Mouse (Mus musculus) CH12.LX (cell line): ENCODE results near the gene Cfap20. TPM values are rescaled to one million over a fixed set of nuclear protein-coding genes. Genes with fewer than 3 reads are reported as not detected.

Source experiments
- DNase-seq: peaks from one replicate; pipeline ENCODE4 v3.0.0-alpha.2; 2013; ENCODE audit errors: extremely low read depth
- H3K27ac ChIP-seq: 2 replicates; pipeline ENCODE4 v1.5.1; 2012; ENCODE audit warnings: low read depth, mild to moderate bottlenecking, control low read depth, moderate library complexity; ENCODE audit not compliant: insufficient read depth
- H3K27me3 ChIP-seq: replicated peaks from 2 replicates; pipeline ENCODE3; 2012; ENCODE audit warnings: inconsistent platforms
- H3K36me3 ChIP-seq, 2 experiments: replicated peaks in 1 of 2; 2 replicates each; pipeline versions ENCODE3 to v1.6.1; 2012; ENCODE audit warnings: inconsistent platforms in 1 of 2, low read length in 1 of 2, mild to moderate bottlenecking in 1 of 2, mixed read lengths in 1 of 2, moderate library complexity in 1 of 2; ENCODE audit not compliant: control insufficient read depth in 1 of 2, insufficient read depth in 1 of 2
- H3K4me1 ChIP-seq, 2 experiments: 2 replicates each; pipeline ENCODE4 v1.6.1; 2012; ENCODE audit warnings: inconsistent platforms in 1 of 2, moderate library complexity in 1 of 2; ENCODE audit not compliant: insufficient read depth in 2 of 2, control insufficient read depth in 1 of 2
- H3K4me2 ChIP-seq: 2 replicates; pipeline ENCODE4 v1.6.1; 2012; ENCODE audit warnings: low read depth, mild to moderate bottlenecking, control low read depth; ENCODE audit not compliant: poor library complexity, insufficient read depth, severe bottlenecking
- H3K4me3 ChIP-seq, 3 experiments: fragments of 150-350 bp in 1 of 3; sonication (generic) in 1 of 3; replicated peaks in 1 of 3; 2 replicates each; pipeline versions ENCODE3 to v1.5.1; 2011 to 2012; ENCODE audit warnings: low read depth in 2 of 3, low read length in 2 of 3, mild to moderate bottlenecking in 2 of 3, moderate library complexity in 2 of 3, control low read depth in 1 of 3, improper control_type of control experiment in 1 of 3, inconsistent platforms in 1 of 3, mixed read lengths in 1 of 3; ENCODE audit not compliant: poor library complexity in 1 of 3
- H3K79me2 ChIP-seq: replicated peaks from 2 replicates; pipeline ENCODE4 v1.6.1; 2012; ENCODE audit warnings: mild to moderate bottlenecking, moderate library complexity; ENCODE audit not compliant: control insufficient read depth, poor library complexity, insufficient read depth, severe bottlenecking; ENCODE audit errors: extremely low read depth
- H3K9ac ChIP-seq: 2 replicates; pipeline ENCODE4 v1.6.1; 2012; ENCODE audit warnings: low read depth, mild to moderate bottlenecking, control low read depth, moderate library complexity; ENCODE audit not compliant: insufficient read depth
- H3K9me3 ChIP-seq: replicated peaks from 2 replicates; pipeline ENCODE3; 2012; ENCODE audit warnings: low read length, inconsistent platforms, mixed read lengths
- BHLHE40 ChIP-seq: IDR thresholded peaks from 2 replicates; pipeline ENCODE4 v1.6.1; 2011; ENCODE audit warnings: mild to moderate bottlenecking, low read depth, low read length, improper control_type of control experiment
- E2F4 ChIP-seq: IDR thresholded peaks from 2 replicates; pipeline ENCODE4 v1.6.1; 2011; ENCODE audit warnings: low read depth, low read length, improper control_type of control experiment; ENCODE audit not compliant: insufficient replicate concordance
- GABPA ChIP-seq: IDR thresholded peaks from 2 replicates; pipeline ENCODE4 v1.6.1; 2012; ENCODE audit warnings: low read depth, low read length, improper control_type of control experiment, inconsistent platforms; ENCODE audit not compliant: insufficient replicate concordance
- JUN ChIP-seq: IDR thresholded peaks from 2 replicates; pipeline ENCODE4 v1.6.1; 2011; ENCODE audit warnings: low read depth, mild to moderate bottlenecking, low read length, improper control_type of control experiment, moderate library complexity; ENCODE audit not compliant: insufficient read depth
- KAT2A ChIP-seq: IDR thresholded peaks from 2 replicates; pipeline ENCODE4 v1.6.1; 2012; ENCODE audit warnings: low read length, improper control_type of control experiment, inconsistent platforms; ENCODE audit not compliant: insufficient replicate concordance
- MAZ ChIP-seq: IDR thresholded peaks from 2 replicates; pipeline ENCODE4 v1.6.1; 2012; ENCODE audit warnings: low read depth, mild to moderate bottlenecking, inconsistent platforms, low read length, improper control_type of control experiment, moderate library complexity
- MEF2A ChIP-seq: IDR thresholded peaks from 2 replicates; pipeline ENCODE4 v1.6.1; 2014; ENCODE audit warnings: low read depth, mild to moderate bottlenecking, inconsistent platforms, low read length, improper control_type of control experiment, borderline replicate concordance
- PAX5 ChIP-seq: IDR thresholded peaks from 2 replicates; pipeline ENCODE4 v1.6.1; 2012; ENCODE audit warnings: low read length, inconsistent platforms, mixed read lengths
- POLR2AphosphoS2 ChIP-seq: IDR thresholded peaks from 2 replicates; pipeline ENCODE4 v1.6.1; 2011; ENCODE audit warnings: low read depth, low read length, improper control_type of control experiment
- RAD21 ChIP-seq: IDR thresholded peaks from 2 replicates; pipeline ENCODE4 v1.6.1; 2011; ENCODE audit warnings: low read depth, mild to moderate bottlenecking, low read length, improper control_type of control experiment, moderate library complexity
- SIN3A ChIP-seq: IDR thresholded peaks from 2 replicates; pipeline ENCODE4 v1.6.1; 2012; ENCODE audit warnings: low read length, improper control_type of control experiment, inconsistent platforms
- TCF12 ChIP-seq: IDR thresholded peaks from 2 replicates; pipeline ENCODE4 v1.6.1; 2014; ENCODE audit warnings: low read depth, mild to moderate bottlenecking, inconsistent platforms, low read length, improper control_type of control experiment
- UBTF ChIP-seq: IDR thresholded peaks from 2 replicates; pipeline ENCODE4 v1.6.1; 2012; ENCODE audit warnings: low read depth, mild to moderate bottlenecking, inconsistent platforms, low read length, improper control_type of control experiment, moderate library complexity
- USF1 ChIP-seq: IDR thresholded peaks from 2 replicates; pipeline ENCODE4 v1.6.1; 2014; ENCODE audit warnings: low read depth, mild to moderate bottlenecking, inconsistent platforms, low read length, improper control_type of control experiment
- USF2 ChIP-seq: conservative IDR thresholded peaks from 2 replicates; pipeline ENCODE4 v1.6.1; 2011; ENCODE audit warnings: low read depth, low read length, improper control_type of control experiment
- ZC3H11A ChIP-seq: IDR thresholded peaks from 2 replicates; pipeline ENCODE4 v1.6.1; 2012; ENCODE audit warnings: low read depth, mild to moderate bottlenecking, inconsistent platforms, low read length, improper control_type of control experiment
- ZKSCAN1 ChIP-seq: IDR thresholded peaks from 2 replicates; pipeline ENCODE4 v1.6.1; 2012; ENCODE audit warnings: low read depth, inconsistent platforms, low read length, improper control_type of control experiment, borderline replicate concordance
- ZMIZ1 ChIP-seq: IDR thresholded peaks from 2 replicates; pipeline ENCODE4 v1.6.1; 2012; ENCODE audit warnings: low read depth, mild to moderate bottlenecking, inconsistent platforms, low read length, improper control_type of control experiment
- ZNF384 ChIP-seq: IDR thresholded peaks from 2 replicates; pipeline ENCODE4 v1.6.1; 2012; ENCODE audit warnings: low read depth, low read length, improper control_type of control experiment, inconsistent platforms
- dilution Hi-C: fragments of 300-500 bp; cut with MboI; formaldehyde crosslinking; loops from 2 replicates; pipeline ENCODE4 v1.14.3; 2020; ENCODE audit warnings: low sequenced_read_pairs; ENCODE audit not compliant: extremely low pct_unique_long_range_greater_than_20kb, extremely low pct_ligation_motif_present
- in situ Hi-C: fragments of 300-500 bp; cut with MboI; formaldehyde crosslinking; loops from 3 replicates; pipeline ENCODE4 v1.14.3; 2019; ENCODE audit warnings: low sequenced_read_pairs, low pct_ligation_motif_present, low pct_unique_long_range_greater_than_20kb, mixed read lengths
- polyA plus RNA-seq: library from polyadenylated mRNA; unstranded; fragments of >175 nt; gene quantifications from 2 replicates; pipeline ENCODE4 v1.2.1, GENCODE M21; 2012; ENCODE audit warnings: low read depth; ENCODE audit not compliant: insufficient read length
- total RNA-seq, 2 experiments: library from RNA; depleted of rRNA; stranded (reverse); fragments of 300-350 nt in 1 of 2; fragments of >200 nt in 1 of 2; gene quantifications; 2 replicates each; pipeline ENCODE4 v1.2.3; 2012 to 2014

Gene Cfap20
- total and polyA plus RNA-seq, 3 experiments, result 53.4 to 93.0 (median 57.2) TPM

DNA sequence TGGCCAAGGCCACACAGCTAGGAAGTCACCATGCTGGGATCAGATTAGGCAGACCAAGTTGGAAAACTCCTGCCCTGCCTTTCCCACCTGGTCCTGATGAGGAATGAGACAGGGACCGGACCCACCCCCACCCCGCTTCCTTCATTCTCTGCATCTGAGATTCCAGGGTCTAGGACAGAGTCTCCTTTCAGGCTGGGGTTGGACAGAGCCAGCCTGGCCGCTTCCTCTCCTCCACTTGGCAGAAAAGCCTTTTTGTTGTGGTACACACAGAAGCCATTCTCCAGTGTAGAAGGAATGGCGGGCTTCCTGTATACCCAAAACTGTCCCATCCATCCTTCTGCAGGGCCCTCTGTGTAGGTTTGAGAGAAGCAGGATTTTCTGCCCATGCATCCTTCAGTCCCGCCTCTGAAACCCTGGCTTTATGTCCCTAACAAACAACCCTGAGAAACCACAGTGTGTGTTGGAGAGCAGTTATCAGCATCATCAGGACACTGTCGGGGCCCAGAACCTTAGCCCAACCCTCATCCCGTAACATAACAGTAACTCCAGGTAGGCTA is 59.2 kb downstream of the Cfap20 start:
- Histone ChIP-seq H3K4me1 (peaks cover 3 to 10% of the 10 kb centered on the region in 2 experiments), H3K4me3 (no peak overlapping the region), H3K27ac (no peak overlapping the region), H3K9me3 (peaks cover 5% of the 10 kb centered on the region), H3K4me2 (no peak overlapping the region), H3K79me2 (no peaks in the 10 kb centered on the region), H3K27me3 (no peaks in the 10 kb centered on the region), H3K36me3 (no peaks in the 10 kb centered on the region), H3K9ac (no peak overlapping the region)
- no peak for TF ChIP-seq RAD21
- TF ChIP-seq TCF12, result no peak
- TF ChIP-seq MAZ, result no peak
- no peak for TF ChIP-seq GABPA
- no peak for TF ChIP-seq ZC3H11A
- TF ChIP-seq UBTF, result no peak
- TF ChIP-seq USF1, result no peak
- no peak for TF ChIP-seq SIN3A
- no peak for TF ChIP-seq ZKSCAN1
- TF ChIP-seq ZMIZ1, result no peak
- TF ChIP-seq PAX5, result no peak
- TF ChIP-seq MEF2A, result no peak
- no peak for TF ChIP-seq POLR2AphosphoS2
- no peak for TF ChIP-seq JUN
- TF ChIP-seq BHLHE40, result no peak
- TF ChIP-seq E2F4, result no peak
- TF ChIP-seq USF2, result no peak
- dilution Hi-C loops (no loop called here), in situ Hi-C loops (no loop called here)
- DNase-seq, result no peak

DNA sequence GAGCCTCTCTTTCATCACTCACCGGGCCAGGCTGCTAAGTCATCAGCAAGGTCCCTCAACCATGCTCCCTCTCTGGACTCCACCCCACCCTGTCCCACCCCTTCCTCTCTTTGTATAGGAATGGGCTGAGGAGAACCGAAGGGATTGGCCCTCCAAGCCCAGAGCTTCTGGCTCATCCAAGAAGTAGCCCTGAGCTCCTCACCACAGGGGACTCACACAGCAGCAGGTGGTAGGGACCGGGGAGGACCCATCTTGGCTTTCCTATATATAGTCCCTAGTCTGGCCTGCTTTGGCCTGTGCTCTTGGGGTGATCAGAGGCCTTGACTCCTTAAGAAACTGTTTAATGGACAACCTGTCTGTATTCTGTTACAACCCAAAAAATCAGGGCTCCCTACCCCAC is 60.2 kb downstream of the Cfap20 start:
- H3K4me2 ChIP-seq, result no peak overlapping the region
- TF ChIP-seq KAT2A, result no peak
- no peak for TF ChIP-seq RAD21
- TF ChIP-seq ZKSCAN1, result no peak
- TF ChIP-seq ZNF384, result no peak
- TF ChIP-seq POLR2AphosphoS2, result no peak
- no peak for TF ChIP-seq UBTF
- H3K9me3 ChIP-seq, result peaks cover 5% of the 10 kb centered on the region
- H3K4me3 ChIP-seq, result no peak overlapping the region
- H3K9ac ChIP-seq, result no peak overlapping the region
- no peak overlapping the region for H3K27ac ChIP-seq
- no peaks in the 10 kb centered on the region for H3K36me3 ChIP-seq
- no peak for DNase-seq
- in situ Hi-C loops, result no loop called here
- dilution Hi-C loops, result no loop called here
- no peaks in the 10 kb centered on the region for H3K79me2 ChIP-seq
- no peaks in the 10 kb centered on the region for H3K27me3 ChIP-seq
- peaks cover 3 to 10% of the 10 kb centered on the region in 2 experiments for H3K4me1 ChIP-seq
